Mouse (Mus musculus) right cerebral cortex, postnatal 10 days (tissue): ENCODE data around the gene Pomgnt1.

Source experiments
- DNase-seq, 2 experiments: peaks; one replicate each; pipeline ENCODE4 v3.0.0; 2021; ENCODE audit warnings: low spot score in 2 of 2

Pomgnt1 gene

GRCm38 (mm10) chr4:116137421-116137996 lies 13.9 kb downstream of the Pomgnt1 start:
- no peak for DNase-seq

DNA sequence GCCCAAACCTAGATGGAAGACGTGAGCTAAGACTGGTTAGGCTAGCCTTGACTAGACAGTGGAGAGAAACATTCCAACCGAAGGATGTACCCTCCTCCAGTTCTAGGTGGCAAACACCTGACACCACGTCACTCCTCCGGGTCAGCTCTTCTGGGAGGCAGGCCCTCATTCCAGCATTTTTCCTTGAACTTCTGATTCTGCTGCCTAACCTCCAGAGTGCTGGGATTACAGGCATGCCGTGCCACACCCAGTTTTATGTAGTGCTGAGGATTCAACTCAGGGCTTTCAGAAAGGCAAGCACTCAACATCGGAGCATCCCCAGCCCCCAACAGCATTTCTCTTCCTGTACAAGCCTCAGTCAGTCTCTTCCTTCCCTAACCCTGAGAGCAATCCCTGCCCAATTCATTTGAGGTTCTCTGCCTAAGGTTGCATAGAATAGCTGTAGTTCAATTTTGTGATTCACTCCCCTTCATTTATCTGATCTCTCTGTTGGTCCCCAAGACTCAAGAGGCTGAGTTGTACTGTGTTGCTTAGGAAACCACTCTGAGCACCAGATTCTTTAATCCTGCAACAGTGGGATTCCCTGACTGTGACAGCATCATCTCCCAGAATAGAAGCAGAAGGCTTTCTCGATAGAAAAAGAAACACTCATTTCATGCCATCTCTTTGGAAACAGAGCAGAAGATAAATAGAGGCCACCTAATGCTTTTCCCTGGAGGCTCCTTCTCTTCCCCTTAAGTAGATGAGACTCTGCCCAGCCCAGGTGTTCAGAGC lies 17.3 kb downstream of the Pomgnt1 start:
- peak in 1 of 2 experiments; percentile 59 for DNase-seq

GRCm38 (mm10) chr4:116141736-116142135 lies 18.1 kb downstream of the Pomgnt1 start:
- no peak for DNase-seq

DNA sequence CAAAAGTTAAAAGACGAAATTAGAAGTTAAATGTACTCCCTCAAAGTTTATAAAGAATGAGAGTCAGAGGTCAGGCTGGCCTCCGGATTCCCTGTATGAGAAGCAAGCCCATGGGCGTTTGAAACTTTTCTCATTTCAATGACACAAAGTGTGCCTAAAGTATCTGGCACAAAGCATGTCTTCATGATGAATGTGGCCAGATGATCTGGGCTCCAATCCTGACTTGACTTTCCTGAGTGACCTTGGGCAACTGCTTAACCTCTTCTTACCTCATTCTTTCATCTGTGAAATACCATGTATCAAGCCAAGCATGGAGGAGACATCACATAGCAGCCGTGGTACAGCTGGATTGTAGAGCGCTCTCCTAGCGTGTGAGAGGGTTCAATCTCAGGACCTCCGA lies 18.6 kb downstream of the Pomgnt1 start:
- no peak for DNase-seq

DNA sequence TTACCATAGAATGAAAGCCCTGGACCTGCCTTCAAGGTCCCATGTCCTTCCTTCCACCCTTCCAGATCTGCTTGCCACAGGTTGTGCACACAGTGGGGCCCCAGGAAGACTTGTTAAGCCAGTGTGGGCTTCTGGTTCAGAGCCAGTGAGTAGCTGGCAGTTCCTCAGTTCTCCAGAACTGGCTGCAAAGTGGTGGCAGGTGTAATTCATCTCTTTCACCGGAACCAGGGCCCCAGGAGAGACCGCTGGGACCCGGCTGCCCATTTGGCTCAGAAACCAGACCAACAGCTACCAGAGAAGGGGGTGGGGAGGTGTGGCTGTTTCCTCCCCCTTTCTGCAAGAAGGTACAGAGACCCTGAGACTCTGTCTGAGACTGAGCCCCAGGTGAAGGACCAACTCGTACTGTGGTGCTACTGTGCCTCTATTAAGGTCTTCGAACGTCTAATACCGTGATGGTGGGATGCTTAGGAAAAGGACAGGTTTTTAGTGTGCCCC lies 19.7 kb downstream of the Pomgnt1 start:
- DNase-seq, result peak; percentile 47 to 53

- peak; percentile 83 to 87 for DNase-seq
Observed at GRCm38 (mm10) chr4:116143891-116144717, 20.5 kb downstream of the Pomgnt1 start.

- DNase-seq, result no peak
Observed at GRCm38 (mm10) chr4:116149812-116150155, 26.1 kb downstream of the Pomgnt1 start.

GRCm38 (mm10) chr4:116150156-116150861 lies 26.7 kb downstream of the Pomgnt1 start:
- DNase-seq, result peak in 1 of 2 experiments; percentile 62

DNA sequence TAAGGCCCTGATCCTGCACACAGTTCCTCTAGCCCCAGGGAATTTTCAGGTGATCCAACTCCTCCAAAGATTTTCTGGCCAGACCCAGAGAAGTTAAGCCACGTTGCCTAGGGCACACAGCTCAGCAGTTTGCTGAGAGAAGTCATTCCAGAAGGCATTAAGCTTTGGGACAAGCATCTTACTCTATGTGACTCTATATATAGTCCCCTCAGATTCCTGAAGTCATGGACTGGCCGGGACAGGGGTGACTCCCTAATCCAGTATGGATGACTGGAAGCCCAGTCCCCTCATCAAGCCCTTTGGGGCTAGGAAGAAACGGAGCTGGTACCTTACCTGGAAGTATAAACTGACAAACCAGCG lies 27.2 kb downstream of the Pomgnt1 start:
- DNase-seq, result no peak

DNA sequence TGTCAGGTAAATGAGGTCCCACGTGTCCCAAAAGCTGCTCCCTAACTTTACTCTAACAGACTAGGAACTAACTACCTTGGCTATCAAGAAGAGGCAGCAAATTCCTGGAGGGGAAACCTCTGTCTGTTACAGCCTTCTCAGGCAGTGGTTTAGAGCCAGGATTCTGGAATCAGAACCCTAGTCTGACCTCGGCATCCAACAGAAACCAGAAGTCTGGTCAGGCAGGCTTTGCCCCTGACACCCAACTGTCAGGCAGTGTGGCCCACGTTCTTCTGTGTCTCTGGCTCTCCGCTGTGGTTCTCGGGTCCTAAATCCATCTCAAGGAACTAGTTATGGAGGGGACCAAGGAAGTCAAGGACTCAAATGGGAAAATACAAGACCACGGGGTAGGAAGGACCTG lies 27.6 kb downstream of the Pomgnt1 start, which contains the start of gene Lurap1:
Lurap1 (minus strand) TSS at position 101 of the 400 bp plus-strand sequence.
- DNase-seq, result no peak

- DNase-seq, result no peak
Observed at GRCm38 (mm10) chr4:116152702-116153101, 29.1 kb downstream of the Pomgnt1 start.

DNA sequence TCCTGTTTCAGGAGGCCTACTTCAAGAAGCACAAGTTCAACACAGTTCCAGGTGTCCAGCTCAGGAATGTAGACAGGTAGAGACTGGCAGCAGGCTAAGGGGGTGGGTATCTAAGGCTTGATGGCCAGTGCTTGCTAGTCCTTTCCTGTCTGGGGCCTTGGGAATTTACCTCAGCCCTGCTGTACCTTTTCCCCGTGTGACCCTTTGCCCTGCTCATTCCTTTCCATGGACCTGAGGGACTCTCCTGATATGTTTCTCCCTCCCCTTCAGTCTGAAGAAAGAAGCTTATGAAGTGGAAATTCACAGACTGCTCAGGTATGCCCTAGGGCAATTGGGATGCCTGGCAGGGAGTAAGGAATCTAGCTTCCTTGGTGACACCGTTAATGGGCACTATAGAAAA lies 34.2 kb downstream of the Pomgnt1 start:
- no peak for DNase-seq

DNA sequence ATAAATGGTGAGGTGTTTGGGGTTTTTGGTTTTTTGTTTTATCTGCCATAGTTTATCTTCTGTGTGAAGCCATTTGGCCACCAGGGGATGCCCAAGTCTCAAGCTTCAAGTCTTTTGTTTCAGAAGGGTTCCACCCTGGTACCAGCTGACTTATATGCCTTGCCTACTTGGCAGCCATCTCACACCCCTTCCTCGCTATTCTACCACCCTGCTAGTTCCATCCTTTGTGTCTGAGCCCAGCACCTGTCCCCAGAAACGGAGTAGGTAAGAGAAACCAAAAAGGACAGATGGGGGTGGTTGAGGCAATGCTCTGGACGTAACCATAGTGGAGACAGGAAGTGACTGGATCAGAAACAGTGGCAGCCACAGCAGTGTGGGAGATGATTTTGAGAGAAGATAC lies 36.3 kb downstream of the Pomgnt1 start:
- DNase-seq, result peak; percentile 76 to 85

- DNase-seq, result peak; percentile 83 to 91
Observed at GRCm38 (mm10) chr4:116160769-116161168, 37.1 kb downstream of the Pomgnt1 start.

- peak in 1 of 2 experiments; percentile 35 for DNase-seq
Observed at GRCm38 (mm10) chr4:116162142-116162541, 38.5 kb downstream of the Pomgnt1 start.

GRCm38 (mm10) chr4:116164759-116165554 lies 41.3 kb downstream of the Pomgnt1 start:
- no peak for DNase-seq

GRCm38 (mm10) chr4:116165708-116166407 lies 42.2 kb downstream of the Pomgnt1 start:
- no peak for DNase-seq

DNA sequence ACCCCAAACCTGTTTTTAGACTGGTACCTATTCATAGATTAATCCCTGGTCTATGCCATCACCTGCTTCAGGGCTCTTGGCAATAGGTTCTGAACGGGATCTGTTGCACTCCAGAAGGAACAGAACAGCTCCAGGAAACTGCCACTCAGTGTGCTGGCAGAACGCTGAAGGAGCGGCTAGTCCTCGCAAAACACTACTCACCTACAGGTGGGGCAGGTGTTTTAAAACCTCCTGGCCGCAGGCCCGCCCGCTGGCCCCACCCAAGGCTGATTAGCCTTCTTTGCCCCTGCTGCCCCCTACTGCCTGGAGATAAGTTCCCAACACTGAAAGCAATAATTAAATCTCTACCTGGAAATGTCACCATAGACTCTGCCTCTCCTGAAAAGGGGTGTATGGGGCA lies 43.8 kb downstream of the Pomgnt1 start, which contains the start of gene Tspan1:
Tspan1 (minus strand) TSS at position 198 of the 400 bp plus-strand sequence.
- peak in 1 of 2 experiments; percentile 30 for DNase-seq

GRCm38 (mm10) chr4:116168617-116169352 lies 45.1 kb downstream of the Pomgnt1 start:
- peak; percentile 74 to 86 for DNase-seq

- no peak for DNase-seq
Observed at GRCm38 (mm10) chr4:116169353-116169672, 45.7 kb downstream of the Pomgnt1 start.
